Mouse (Mus musculus) gastrocnemius, postnatal 14 days (tissue): Measurements from ENCODE around the gene Pgpep1. TPM values are rescaled to one million over a fixed set of nuclear protein-coding genes. Genes with fewer than 3 reads are reported as not detected.

Experiments used
- DNase-seq: peaks from one replicate; pipeline ENCODE4 v3.0.0; 2021; ENCODE audit warnings: mixed read lengths
- intact Hi-C: fragments of 180-260 bp; cut with DNase I; formaldehyde crosslinking; loops from one replicate; pipeline ENCODE4 v1.15.1; 2025; ENCODE audit warnings: low total_unique reads
- long read RNA-seq, 2 experiments: library from polyadenylated mRNA; stranded (forward); transcript quantifications; one replicate each; pipeline ENCODE4 v2.0.0; 2021
- total RNA-seq, 2 experiments: library from RNA; stranded (reverse); gene quantifications; 2 replicates each; pipeline ENCODE4 v1.2.3; 2021

The Pgpep1 gene
- 10 to 100 TPM; 18.2 to 21.6 TPM for total RNA-seq
- long read RNA-seq, experiment 1, full-length matches to known transcripts, result 8 of 9 reads
- long read RNA-seq, experiment 1, partial matches to known transcripts, result 0 of 9 reads
- long read RNA-seq, experiment 1, other reads (novel, unspliced or antisense), result 1 of 9 reads
- long read RNA-seq, experiment 2, full-length matches to known transcripts, result 5 of 7 reads
- long read RNA-seq, experiment 2, partial matches to known transcripts, result 1 of 7 reads
- long read RNA-seq, experiment 2, other reads (novel, unspliced or antisense), result 1 of 7 reads

- intact Hi-C loops, result loop anchor here (5.0 kb wide), 1 partner anchor 43 kb away; the partner anchor contains the start of gene Lrrc25
Observed at GRCm38 (mm10) chr8:70660273-70660725, at the start of gene Pgpep1. TSS of gene Pgpep1 (minus strand) at chr8:70660388.

DNA sequence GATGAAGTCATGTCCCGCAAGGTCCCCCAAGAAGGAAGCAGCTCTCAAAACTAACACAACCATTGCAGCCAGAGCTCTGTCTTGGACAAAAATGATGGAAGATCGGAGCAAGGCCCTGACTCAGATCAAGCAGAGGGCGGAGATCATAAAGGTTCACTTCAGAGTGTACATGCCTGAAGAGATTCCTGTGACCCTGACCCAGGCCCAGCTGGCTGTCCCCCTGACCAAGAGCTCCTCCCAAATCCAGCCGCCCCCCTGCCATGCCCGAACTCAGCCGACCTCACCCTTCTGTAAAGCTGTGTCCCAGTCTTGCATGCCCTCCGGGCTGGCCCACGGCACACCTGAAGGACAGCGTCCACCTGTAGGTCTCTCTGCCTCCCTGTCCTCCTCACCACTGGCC, 49.6 kb upstream of the Pgpep1 start:
- intact Hi-C loops, result loop anchor here (5.0 to 10.0 kb wide), 2 partner anchors 38 to 85 kb away; no protein-coding TSS in a partner anchor
- no peak for DNase-seq

More at GRCm38 (mm10) chr8:70660273-70660725, at the start of gene Pgpep1:
- no peak for DNase-seq

GRCm38 (mm10) chr8:70708281-70708680, 48.1 kb upstream of the Pgpep1 start:
- intact Hi-C loops, result loop anchor here (10.0 kb wide), 1 partner anchor 83 kb away; no protein-coding TSS in a partner anchor
- peak; percentile 58 for DNase-seq

GRCm38 (mm10) chr8:70703287-70703686, 43.1 kb upstream of the Pgpep1 start, which contains the start of gene Iqcn:
TSS of gene Iqcn (plus strand) at chr8:70703457.
- no peak for DNase-seq
- intact Hi-C loops, result loop anchor here (5.0 to 10.0 kb wide), 2 partner anchors 36 to 78 kb away; no protein-coding TSS in a partner anchor

GRCm38 (mm10) chr8:70702842-70703182, 42.6 kb upstream of the Pgpep1 start:
- intact Hi-C loops, result loop anchor here (5.0 to 10.0 kb wide), 2 partner anchors 36 to 78 kb away; no protein-coding TSS in a partner anchor

DNA sequence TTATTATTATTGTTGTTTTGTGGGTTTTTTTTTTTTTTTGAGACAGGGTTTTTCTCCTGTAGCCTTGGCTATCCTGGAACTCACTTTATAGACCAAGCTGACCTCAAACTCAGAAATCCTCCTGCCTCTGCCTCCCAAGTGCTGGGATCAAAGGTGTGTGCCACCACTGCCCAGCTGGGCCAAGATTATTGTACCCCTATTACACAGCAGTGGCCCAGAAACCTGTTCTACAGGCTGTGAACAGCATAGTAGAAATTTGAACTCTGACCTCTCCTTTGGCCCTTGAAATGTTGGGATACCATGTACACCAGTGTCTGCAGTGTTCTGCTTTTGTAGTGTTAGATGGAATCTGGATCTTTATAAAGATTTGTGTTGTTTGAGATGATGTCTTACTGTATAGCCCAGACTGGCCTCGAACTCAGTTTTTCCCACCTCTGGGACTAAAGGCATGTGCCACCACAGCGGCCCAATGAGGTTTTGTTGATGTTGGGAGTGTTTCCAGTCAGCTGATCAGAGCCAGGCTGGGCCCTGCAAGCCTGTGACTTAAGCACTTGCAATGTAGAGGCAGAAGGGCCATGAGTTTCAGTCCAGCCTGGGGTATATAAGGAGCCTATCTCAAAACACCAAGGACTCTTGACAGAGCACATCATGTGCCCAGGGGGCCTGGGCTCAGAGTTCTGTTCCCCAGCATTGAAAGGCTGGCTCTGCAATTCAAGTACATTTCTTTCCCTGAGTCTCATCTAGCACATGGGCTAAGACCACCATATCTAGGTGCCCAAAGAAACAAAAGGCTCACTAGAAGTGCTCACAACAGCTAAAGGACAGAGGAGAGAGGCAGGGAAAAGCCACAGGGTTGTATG, 42.0 kb upstream of the Pgpep1 start:
- DNase-seq, result no peak
- intact Hi-C loops, result loop anchor here (5.0 to 10.0 kb wide), 2 partner anchors 35 to 77 kb away; no protein-coding TSS in a partner anchor

More at GRCm38 (mm10) chr8:70702842-70703182, 42.6 kb upstream of the Pgpep1 start:
- DNase-seq, result peak; percentile 86

DNA sequence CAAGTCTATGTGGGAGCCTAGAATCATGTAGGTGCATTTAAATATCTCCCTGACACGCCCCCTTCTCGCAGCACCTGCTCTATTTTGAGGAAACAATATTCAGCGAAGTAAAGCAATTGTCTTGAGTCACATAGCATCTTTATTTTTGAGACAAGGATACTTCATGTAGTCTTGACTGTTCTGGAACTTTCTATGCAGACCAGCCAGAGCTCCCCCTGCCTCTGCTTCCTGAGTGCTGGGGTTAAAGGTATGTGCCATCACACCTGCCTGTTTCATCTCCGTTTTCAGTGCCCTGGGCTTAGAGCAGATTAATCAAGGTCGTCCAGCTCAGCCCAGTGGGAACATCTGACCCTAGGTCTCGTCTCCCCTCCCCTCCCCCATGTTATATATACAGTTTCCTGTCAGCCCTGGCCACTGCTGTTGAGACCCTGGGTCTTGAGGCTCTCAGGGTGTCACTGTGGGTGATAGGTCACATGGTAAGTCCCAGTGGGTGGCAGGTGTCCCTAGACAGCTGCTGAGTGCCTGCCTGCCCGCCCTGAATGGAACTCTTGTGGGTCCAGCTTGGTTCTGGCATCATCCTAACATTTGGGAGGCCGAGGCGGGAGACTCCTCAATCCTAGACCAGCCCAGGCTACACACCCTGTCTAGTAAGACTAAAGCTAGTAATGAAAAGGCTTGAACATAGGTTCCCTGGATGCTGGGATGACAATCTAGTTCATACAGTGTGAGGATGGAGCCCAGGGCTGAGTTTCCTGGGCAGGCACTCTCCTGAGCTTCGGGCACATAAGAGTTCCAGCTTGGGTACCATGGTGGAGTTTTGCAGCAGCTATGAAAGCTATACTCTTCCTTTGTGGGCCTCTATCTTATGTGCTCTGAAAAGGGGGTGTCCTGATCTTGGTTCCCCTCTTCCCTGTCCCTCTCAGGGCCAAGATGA, 41.1 kb upstream of the Pgpep1 start:
- DNase-seq, result no peak
- intact Hi-C loops, result loop anchor here (5.0 to 10.0 kb wide), 2 partner anchors 34 to 77 kb away; no protein-coding TSS in a partner anchor

GRCm38 (mm10) chr8:70700555-70700922, 40.4 kb upstream of the Pgpep1 start:
- intact Hi-C loops, result loop anchor here (5.0 to 10.0 kb wide), 2 partner anchors 33 to 76 kb away; no protein-coding TSS in a partner anchor
- DNase-seq, result peak; percentile 91

- intact Hi-C loops, result loop anchor here (5.0 to 10.0 kb wide), 2 partner anchors 33 to 75 kb away; no protein-coding TSS in a partner anchor
- peak; percentile 83 for DNase-seq
Observed at GRCm38 (mm10) chr8:70699834-70700554, 39.8 kb upstream of the Pgpep1 start.

- DNase-seq, result peak; percentile 62
- intact Hi-C loops, result no loop called here
Observed at GRCm38 (mm10) chr8:70699116-70699833, 39.1 kb upstream of the Pgpep1 start.

DNA sequence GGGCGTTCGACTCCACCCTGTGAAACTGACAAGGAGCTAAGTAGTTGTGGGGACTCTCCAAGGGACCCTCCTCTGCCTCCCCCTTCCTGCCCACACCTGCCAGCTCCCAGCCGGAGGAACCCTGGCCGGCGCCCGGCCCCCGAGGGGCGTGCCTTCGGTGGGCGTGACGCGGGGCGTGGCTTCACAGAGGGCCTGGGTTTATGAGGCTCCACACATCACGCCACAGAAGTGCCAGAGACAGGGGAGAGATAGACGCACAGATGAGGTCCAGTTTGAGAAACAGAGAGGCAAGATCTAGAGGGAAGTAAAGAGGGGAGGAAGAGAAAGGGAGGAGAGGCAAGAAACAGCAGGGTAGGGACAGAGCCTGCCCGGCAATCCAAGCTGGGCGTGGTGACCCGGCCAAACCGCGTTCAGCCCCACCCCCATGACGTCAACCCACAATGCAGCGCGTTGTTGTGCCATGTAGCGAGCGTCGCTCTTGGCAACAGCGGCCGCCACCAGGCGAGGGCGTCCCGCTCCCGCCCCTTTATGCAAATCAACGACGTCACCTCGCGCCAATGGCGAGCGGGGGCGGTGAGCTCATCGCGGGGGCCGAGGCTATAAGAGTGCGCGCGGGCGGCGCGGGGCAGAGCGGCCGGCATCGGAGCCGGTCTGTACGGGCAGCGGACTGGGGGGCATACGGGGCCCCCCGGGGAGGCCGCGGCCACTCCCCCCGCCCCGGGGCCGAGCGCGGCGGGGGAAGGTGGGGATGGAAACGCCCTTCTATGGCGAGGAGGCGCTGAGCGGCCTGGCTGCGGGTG, 38.3 kb upstream of the Pgpep1 start, which contains the start of gene Jund:
Gene Jund, plus strand, starts transcription at position 640 of the 800 bp plus-strand sequence.
- peak; percentile 99 for DNase-seq
- intact Hi-C loops, result no loop called here

- intact Hi-C loops, result no loop called here
- DNase-seq, result no peak
Observed at GRCm38 (mm10) chr8:70697366-70698250, 37.4 kb upstream of the Pgpep1 start.

- no peak for DNase-seq
- intact Hi-C loops, result no loop called here
Observed at GRCm38 (mm10) chr8:70696946-70697345, 36.8 kb upstream of the Pgpep1 start.

DNA sequence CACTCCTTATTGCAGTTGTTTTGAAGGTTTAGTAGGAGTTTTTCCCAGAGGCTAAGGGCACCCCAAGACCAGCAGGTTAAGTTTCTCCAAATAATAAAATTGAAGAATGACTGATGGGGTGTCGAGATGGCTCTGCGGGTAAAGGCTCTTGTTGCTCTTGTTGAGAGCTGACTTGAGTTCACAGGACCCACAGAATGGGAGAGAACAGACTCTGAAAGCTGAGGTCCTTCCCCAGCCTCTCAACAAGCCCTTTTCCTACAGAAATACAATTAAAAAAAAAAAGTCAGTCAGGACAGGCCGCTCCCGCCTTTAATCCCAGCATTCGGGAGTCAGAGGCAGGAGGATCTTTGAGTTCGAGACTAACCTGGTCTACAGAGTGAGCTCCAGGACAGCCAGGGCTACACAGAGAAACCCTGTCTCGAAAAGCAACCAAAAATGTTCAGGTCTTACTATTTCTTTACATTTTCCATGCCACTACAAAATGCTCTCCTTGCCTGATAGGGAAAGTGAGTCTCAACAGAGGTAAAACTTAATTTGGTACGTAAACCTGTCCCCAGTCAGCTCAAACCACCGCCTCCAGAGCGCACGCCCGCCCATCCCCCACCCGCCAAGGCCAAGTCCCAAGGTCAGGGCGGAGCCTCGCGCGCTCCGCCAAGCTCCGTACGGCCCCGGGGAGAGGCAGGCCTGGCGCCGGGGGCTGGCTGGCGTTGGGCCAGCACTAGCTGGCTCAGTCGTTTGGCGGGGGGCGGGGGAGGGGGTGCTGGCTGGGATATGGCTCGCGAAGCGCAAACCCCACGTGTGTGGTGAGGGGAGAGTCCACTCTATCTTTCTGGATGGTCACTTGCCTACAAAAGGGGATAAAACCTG, 36.1 kb upstream of the Pgpep1 start:
- DNase-seq, result peak; percentile 80
- intact Hi-C loops, result no loop called here
